Mouse (Mus musculus) urinary bladder, adult 2 months (tissue): ENCODE measurements around the gene Sorl1. TPM values are rescaled to one million over a fixed set of nuclear protein-coding genes. Genes with fewer than 3 reads are reported as not detected.

ENCODE experiments used
- DNase-seq: peaks from one replicate; pipeline ENCODE4 v3.0.0; 2022; ENCODE audit warnings: low spot score
- polyA plus RNA-seq: library from polyadenylated mRNA; depleted of rRNA; stranded (reverse); fragments of >200 nt; gene quantifications from 2 replicates; pipeline ENCODE4 v1.2.3, GENCODE M21; 2012; rRNA removed

The Sorl1 gene
- polyA plus RNA-seq, result 56.4 and 62.6 TPM in 2 replicates

- peak; percentile 79 for DNase-seq
These were observed at the start of gene Sorl1 for GRCm38 (mm10) chr9:42123713-42124576. TSS of gene Sorl1 (minus strand) at chr9:42124297.

DNA sequence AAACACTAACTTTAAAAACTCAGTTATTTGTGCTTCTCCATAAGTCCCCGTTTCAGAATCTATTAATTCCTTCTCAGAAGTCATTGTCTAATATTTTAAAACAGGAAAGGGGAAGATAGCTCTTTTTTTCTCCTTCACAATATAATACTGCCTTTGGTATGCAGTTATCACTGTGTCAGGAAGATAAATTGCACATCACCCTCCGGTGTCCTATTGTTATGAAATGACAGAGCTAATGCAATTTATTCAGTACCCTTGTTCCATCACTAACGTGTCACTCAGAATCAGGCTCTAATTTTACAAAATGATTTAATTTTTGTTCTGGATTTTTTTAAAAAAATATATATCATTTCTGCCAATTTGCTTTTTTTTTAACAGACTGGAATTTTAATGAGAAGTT, 49.7 kb upstream of the Sorl1 start:
- DNase-seq, result no peak

- DNase-seq, result no peak
These were observed 45.4 kb upstream of the Sorl1 start for GRCm38 (mm10) chr9:42169491-42169890.

GRCm38 (mm10) chr9:42169025-42169424, 44.9 kb upstream of the Sorl1 start:
- no peak for DNase-seq

DNA sequence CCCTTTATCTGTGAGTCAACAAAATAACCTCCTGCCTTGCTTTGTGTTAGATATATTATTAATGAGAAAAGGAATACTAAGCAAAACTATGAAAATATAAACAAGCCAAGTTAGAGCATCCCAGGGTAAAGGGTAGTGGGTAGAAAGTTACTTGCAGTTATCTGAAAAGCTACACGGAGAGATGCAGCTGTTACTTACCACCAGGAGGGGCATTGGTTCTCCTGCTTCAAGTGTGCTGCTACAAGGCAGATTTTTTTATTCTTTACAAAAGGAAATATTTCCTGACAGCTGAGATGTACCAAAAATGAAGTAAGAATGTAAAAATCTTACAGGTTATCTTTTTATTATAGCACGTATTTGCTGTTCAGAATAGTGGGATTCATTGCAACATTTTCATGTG, 40.8 kb upstream of the Sorl1 start:
- DNase-seq, result no peak

DNA sequence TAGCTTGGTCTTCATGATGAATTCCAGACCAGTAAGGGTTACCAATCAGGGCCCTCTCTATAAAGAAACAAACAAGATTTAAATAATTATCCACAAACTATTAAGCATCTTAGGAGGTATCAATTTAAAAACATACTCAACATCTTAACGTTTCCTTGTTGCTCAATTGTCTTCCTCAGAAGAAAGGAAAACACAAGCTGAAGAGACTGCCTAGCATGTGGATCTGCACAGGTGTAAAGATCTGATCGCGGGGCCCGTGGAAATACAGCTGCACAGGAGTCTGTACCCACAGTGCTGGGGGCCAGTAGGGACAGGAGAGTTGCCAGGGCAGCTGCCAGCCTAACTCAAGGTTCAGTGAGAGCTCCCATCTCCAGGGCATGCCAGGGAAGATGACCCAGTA, 38.9 kb upstream of the Sorl1 start:
- DNase-seq, result no peak

DNA sequence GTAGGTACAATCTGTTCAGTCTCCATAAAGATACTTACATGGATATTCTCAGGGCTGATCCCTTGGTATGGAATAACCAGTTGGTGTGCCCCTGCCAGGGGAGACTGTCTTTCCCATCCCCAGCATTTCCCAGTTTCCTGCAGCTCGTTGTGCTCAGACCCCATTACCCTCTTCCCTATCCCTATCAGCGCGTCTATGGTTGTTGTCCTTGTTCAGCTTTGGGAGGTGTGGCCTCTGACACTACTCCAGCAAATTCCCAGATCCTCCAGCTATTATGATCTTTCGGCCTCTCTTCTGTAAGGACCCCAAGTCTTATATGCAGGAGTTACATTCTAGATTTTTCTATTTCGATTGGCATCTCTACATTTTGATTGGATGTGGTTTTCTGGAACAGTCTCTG, 35.3 kb upstream of the Sorl1 start:
- no peak for DNase-seq

DNA sequence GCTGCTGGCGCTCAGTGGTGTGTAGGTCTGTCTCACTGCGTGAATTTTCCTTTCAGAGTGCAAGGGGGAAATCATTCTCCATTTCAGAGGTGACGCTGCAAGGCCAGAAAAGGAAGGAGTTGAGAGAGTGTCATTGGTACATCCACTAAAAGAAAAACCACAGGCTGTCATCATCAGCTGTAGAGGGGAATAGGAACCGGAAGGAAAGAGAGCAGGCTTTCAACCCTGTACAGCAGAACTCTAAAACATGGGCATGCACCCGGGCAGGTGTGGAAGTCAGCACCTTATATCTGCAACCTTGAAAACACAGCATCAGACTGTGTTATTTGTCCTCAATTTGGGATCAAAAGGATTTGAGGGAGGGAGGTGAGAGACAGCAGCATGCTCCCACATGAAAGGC, 34.6 kb upstream of the Sorl1 start:
- DNase-seq, result no peak

- no peak for DNase-seq
These were observed 33.9 kb upstream of the Sorl1 start for GRCm38 (mm10) chr9:42157981-42158380.

GRCm38 (mm10) chr9:42156566-42156965, 32.5 kb upstream of the Sorl1 start:
- DNase-seq, result no peak

DNA sequence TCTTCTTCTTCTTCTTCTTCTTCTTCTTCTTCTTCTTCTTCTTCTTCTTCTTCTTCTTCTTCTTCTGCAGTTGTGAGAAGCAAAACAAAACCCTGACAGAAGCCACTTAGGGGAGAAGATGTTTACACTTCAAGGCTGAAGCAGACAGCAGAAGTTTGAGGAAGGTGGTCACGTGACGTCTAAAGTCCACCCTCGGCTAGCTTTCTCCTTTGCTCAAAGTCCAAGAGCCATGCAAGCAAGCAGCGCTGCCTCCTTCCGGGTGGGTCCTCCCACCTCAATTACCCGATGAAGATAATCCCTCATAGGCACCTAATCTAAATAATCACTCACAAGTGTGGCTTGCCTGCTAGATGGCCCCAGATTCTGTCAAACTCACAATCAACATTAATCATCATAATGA, 30.6 kb upstream of the Sorl1 start:
- DNase-seq, result no peak

DNA sequence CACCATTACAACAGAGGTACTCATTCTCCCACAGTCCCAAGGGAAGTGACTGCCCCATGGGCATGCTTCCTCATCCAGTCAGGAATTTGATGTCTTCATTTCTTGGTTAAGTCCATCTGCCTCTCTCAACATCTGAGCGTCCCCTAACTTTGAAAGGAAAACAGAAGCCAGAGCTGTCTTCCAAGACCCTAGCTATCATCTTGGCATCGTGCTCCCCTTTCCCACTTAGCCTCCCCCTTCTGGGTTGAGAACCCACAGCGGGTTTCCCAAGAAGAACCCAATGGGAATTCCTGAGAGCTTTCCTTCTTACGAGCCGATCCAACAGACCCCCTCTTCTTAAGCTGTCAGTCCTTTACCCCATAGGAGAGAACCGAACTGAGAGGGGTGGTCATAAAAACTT, 24.7 kb upstream of the Sorl1 start:
- DNase-seq, result no peak

DNA sequence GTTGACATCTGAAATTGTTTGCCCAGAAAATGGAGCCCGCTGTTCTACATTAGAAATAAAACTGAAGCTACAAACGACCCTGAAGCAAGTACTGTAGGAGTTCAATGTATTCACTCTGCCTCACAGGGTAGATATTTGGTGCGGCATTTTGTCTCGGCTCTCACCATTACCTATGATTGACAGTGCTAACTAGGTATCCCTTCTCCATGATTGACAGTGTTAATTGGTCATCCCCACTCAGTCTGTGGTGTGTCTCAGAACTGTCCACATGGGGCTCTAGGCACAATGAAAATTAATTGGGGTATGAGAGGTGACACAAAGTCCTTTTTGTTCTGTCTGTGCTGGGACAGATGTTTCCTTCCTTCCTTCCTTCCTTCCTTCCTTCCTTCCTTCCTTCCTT, 23.9 kb upstream of the Sorl1 start:
- no peak for DNase-seq

DNA sequence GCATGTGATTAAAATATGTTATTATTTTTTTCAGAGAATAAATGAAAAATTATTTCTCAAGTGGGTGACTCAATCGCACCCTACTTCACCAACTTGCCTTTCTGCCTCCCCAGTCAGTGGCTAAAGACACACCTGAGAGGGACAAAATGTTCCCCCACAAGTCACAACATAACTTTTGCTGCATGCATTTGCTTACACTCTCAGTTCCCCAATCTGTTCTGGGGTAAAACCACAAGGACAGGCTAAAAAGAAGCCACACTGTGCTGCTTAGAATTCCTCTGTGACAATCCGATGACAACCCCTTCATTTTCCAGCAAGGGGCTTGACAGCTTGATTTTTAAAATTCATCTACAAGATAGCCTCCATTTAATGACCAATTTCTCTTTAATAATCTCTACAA, 22.4 kb upstream of the Sorl1 start:
- no peak for DNase-seq

DNA sequence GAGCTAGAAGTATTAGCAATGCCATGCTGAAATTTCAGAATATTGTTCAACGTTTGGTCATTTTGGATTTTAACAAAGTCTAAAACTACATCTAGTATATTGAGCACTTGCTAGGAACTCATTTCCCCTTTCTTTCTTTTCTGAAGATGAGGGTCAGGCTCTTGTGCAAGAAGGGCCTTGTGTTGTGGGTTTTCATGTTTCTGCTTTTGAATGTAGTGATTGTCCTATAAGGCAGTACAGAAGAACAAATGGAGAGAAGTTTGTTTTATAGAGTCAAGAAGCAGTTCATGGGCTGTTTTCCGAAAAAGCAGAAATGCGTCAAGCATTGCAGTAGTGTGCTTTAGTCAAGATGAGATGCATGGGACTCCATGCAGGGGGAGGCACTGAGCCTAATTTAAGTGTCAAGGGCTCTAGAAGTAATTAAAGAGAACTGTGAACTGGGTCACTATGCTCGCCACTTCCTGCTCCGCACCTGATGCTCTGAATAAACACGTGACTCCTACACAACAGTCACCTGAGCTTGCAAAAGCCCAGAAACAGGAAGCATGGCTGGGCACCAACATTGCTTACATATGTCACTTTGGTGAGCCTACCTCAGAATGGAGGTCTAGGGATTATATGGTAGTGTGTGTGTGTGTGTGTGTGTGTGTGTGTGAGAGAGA, 17.6 kb upstream of the Sorl1 start:
- DNase-seq, result no peak

DNA sequence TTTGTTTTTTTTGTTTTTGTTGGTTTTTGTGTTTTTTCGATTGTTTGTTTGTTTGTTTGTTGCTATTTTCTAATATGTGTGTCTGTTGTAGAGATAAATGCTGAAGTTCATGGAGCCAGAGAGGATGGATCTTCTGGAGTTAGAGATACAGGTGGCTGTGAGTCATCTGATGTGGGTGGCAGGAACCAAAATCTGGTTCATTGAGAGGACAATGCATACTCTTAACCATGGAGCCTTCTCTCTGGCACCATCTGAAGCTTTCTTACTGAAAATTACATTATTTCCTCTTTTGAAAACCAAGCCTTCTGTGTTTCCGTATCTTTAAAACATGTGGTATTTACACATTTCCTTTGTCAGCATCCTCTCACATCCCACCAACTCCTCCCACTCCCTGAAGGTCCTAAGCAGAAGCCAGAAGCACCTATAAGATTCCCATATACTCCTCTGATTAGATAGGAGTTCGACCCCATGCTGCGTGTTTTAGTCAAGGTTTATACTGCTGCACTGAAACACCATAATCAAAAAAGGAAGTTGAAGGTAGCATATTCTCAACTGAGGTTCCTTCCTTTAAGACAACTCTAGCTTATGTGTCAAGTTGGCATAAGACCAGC, 14.3 kb upstream of the Sorl1 start:
- DNase-seq, result no peak

- no peak for DNase-seq
These were observed 13.5 kb upstream of the Sorl1 start for GRCm38 (mm10) chr9:42137578-42137977.

GRCm38 (mm10) chr9:42130793-42131760, 7.0 kb upstream of the Sorl1 start:
- no peak for DNase-seq

- DNase-seq, result no peak
These were observed 3.9 kb upstream of the Sorl1 start for GRCm38 (mm10) chr9:42127983-42128382.

DNA sequence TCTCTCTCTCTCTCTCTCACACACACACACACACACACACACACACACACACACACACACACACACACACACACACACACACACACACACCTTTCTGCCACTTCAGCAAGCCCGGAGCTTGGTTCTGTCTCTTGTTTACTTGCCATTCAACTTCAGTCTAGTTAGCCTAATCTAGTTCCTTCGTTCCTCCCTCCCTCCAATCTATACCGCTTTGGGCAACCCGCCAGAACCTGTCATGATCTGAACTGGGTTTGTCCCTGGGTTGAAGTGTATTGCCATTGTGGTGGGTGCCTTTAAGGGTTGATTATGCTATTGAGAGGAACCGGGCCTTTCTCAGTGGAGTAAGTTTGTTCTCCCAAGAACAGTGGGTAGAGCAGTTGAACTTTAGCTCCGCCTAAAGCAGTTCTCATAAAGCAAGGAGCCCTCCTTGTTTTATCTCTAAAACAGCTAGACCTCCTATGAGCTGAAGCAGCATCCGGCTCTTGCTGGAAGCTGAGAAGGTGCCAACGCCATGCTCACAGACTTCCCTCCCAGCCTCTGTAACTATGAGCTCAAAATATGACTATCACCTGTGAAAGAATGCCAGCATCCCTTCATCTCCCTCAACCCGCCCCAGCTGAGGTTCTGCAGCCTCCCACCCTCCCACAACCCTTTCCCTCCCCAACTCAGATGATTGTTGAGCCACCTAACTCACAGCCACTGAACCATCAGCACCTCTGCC, 1.3 kb upstream of the Sorl1 start:
- no peak for DNase-seq

- no peak for DNase-seq
These were observed 893 bp downstream of the Sorl1 start for GRCm38 (mm10) chr9:42123204-42123603.
